Mouse (Mus musculus): ENCODE data around the gene Ldhd.
A peak's percentile ranks its signal among the peaks of the same experiment; 100 is the strongest.

Ldhd gene

DNA sequence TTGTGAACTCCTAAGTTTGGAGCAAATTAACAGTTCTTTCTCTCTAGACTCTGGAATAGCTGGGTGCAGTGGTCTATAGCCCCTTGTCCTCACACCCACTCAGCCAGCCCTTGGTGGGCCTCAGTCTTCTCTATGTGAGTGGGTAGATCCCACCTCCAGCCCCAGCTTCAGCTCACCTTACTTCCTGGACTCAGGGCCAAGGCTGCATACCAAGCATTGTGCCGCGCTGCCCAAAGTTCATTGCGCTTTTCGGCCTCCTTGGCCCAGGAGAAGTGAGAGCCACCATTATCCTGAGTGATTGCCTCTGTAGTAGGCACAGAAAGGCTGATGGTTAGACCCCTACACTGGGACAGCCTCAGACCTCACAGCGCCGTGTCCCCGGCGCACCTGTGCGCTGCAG is 2.3 kb downstream of the Ldhd start:
- DNase-seq (ENCODE audit: low read depth, low spot score), result no peak

DNA sequence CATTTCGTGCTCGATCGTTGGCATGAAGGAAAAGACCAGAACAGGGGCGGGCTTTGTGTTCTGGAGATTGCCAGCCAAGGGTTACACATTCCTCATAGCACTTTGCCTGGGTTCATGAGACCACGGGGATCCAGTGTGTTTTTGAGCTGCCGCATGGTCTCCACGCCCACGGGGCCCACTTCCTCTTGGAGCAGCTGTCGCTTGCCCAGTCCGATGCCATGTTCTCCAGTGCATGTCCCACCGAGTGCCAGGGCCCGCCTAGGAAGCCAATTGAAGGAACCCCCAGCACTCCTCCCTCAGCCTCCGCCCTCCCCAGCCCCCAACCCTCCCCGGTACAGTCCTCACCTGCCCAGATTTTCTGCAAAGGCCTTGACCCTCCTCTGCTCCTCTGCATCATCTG is 3.2 kb downstream of the Ldhd start:
- no peak for DNase-seq (ENCODE audit: low read depth, low spot score)

- DNase-seq (ENCODE audit: low read depth, low spot score), result no peak
Measured at GRCm38 (mm10) chr8:111626528-111626820, 3.7 kb downstream of the Ldhd start.

DNA sequence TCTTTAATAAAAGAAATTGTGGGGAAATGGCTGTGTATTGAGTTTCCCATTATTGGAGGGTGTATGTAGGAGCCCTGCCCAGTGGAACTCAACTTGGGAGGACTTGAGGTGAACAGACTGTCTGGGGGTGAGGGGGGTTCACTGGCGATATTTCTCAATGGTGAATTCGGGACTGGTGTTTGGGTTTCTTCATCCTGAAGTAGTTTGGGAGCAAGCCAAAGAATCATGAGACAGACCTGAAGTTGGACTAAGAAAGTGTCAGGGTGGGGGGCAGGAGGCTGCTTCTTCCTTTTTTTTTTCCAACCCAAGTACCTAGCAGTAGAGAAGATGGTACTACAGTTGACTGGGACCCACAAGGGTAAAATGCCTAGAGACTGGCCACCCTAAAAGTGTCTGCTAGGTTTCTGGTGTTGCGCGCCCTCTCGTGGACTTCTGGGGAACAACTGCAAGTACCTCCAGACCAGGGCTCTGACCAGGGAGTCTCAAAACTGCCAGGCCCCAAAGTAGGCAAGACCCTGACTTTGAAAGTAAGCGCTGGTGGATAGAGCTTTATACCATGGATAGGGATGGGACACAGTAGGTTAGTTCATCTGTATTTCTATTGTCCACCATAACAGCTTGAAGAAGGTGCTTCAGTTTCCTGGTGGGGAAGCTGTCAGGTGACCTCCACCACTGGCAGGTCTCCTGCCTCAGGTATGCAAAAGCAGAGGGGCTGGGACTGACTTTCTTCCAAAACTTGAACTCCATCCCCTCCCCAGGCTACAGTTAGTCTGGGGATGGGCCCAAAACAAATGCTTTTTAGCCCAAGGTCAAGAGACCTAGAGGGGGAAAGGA is 4.3 kb downstream of the Ldhd start:
- DNase-seq (ENCODE audit: low read depth, low spot score), result peak; percentile 85

- DNase-seq (ENCODE audit: low read depth, low spot score), result peak; percentile 53
Measured at GRCm38 (mm10) chr8:111624853-111625221, 5.3 kb downstream of the Ldhd start.

DNA sequence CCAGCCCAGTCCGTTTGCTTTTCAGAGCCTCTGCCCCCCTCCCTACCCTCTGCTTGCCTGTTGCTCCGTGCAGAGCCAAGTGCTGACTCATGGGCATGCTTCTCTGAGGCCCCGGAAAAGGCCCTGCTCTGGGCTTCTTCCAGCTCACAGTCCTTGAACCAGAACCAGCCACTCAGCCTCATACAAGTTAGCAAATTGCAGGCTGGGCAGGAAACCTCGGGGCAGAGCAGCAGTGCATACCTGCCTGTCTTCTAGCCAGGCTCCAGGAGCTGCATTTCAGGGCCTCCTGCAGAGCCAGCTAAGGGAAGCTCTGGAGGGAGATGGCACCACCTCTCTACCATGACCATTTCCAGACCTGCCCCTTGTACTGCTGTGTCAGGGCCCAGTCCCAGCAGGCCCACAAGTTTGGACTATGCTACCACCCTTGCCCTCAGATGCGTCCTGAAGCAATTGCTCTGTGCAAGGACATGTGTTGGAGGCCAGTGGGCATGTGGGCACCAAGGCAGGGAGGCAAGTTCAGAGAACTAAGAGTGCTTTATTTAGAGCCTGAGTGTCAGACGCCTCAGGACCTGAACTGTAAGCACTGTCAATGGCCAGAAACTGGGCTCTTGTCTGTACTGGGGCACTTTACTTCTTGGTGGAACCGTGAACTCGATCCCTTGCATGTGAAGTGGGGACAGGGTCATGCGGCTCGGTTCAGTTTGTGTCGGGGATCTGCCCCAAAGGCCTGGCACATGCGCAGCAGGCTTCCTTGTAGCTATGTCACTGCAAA is 5.9 kb downstream of the Ldhd start:
- peak; percentile 35 for DNase-seq (ENCODE audit: low read depth, low spot score)

GRCm38 (mm10) chr8:111622553-111622952 is 7.6 kb downstream of the Ldhd start:
- DNase-seq (ENCODE audit: low read depth, low spot score), result no peak

- no peak for DNase-seq (ENCODE audit: low read depth, low spot score)
Measured at GRCm38 (mm10) chr8:111622104-111622503, 8.1 kb downstream of the Ldhd start.

DNA sequence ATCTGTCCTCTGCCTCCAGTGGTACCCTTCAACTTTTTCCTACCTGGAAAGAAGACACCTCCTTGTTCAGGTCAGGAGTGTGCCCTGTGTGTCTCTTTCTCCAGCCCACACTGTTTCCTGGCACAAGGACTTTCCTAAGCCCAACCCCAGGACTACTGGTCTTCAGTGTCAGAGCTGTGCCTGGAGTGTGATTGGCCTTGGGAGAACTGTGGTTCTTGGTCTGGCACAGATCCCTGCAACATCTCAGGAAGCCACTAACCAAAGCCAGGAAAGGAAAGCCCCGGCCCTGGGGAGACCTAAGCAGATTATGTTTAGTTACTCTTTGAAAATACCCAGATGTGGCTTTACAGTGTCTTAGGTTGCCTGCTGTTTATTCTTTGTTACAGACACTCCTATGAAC is 10.2 kb downstream of the Ldhd start:
- no peak for DNase-seq (ENCODE audit: low read depth, low spot score)

- no peak for DNase-seq (ENCODE audit: low read depth, low spot score)
Measured at GRCm38 (mm10) chr8:111618273-111618672, 11.9 kb downstream of the Ldhd start.

GRCm38 (mm10) chr8:111617812-111618211 is 12.4 kb downstream of the Ldhd start:
- no peak for DNase-seq (ENCODE audit: low read depth, low spot score)

DNA sequence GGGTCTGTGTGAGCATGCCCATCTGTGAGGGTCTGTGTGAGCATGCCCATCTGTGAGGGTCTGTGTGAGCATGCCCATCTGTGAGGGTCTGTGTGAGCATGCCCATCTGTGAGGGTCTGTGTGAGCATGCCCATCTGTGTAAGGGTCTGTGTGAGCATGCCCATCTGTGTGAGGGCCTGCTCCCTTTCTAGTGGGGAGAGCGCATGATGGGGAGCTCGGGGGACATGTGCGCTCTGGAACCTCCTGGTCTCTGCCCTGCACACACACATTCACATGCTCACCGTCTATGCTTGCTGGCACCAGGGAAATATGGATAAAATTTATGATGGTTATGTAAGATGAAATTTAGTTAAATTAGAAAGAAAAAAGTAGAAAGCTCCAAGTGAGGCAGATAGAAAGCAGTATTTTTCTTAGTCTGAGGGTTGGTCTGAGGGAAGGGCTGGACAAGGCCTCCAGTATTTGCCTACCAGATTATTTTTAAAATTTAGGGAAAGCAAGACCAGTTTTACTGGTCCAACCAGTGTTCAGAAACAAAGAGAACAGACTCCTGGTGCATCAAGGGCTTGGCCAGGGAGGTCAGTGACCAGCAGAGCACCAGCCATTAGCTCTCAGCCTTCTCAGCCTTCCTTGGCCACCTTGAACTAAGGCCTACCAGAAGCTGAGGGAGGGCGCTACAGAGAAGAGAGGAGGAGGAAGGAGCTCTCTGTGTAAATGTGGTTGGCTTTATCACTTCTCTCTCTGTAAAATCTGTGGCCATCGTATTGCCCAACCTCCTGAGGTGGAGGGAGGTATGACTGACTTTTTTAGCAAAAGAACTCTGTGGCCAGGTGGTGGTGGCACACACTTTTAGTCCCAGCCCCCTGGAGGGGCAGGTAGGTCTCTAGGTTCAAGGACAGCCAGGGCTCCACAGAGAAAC is 15.1 kb downstream of the Ldhd start:
- DNase-seq (ENCODE audit: low read depth, low spot score), result no peak

DNA sequence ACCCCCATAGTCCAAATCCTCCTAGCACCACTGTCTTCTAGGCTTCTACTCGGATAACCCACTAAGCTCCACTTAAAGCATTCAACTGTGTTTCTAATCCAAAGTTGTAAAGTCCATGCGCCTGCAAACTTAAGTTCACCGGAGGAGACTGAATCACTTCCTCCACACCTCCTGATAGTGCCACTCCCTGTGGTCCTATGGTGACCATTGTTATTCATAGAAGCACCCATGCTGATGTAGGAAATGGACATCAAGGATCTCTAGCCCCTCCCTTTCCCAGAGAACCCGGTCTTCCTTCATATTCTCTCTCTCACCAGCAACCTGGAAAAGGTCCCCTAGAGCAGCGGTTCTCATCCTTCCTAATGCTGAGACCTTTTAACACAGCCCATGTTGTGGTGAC is 17.0 kb downstream of the Ldhd start:
- no peak for DNase-seq (ENCODE audit: low read depth, low spot score)

- no peak for DNase-seq (ENCODE audit: low read depth, low spot score)
Measured at GRCm38 (mm10) chr8:111607414-111607813, 22.8 kb downstream of the Ldhd start.

DNA sequence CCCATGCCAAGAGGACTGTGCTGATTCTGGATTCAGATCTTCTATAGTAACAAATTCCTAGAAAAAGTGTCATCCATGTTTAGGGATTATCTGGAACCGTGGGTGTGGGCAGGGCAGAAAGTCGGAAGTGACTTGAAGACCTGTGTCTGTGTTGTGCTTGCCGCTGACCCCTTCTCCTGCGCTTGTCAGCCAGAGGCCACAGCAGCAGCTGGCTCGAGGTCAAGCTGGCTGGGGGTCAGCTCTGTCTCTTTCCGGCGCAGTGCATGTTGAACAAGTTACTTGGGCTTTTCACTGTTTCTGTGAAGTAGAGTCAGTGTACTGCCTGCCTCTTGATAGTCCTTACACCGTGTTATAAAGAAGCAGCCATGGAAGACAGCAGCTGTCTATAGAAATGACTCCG is 23.2 kb downstream of the Ldhd start:
- DNase-seq (ENCODE audit: low read depth, low spot score), result no peak

GRCm38 (mm10) chr8:111604986-111605385 is 25.2 kb downstream of the Ldhd start:
- DNase-seq (ENCODE audit: low read depth, low spot score), result no peak

- no peak for DNase-seq (ENCODE audit: low read depth, low spot score)
Measured at GRCm38 (mm10) chr8:111602050-111602449, 28.1 kb downstream of the Ldhd start.

DNA sequence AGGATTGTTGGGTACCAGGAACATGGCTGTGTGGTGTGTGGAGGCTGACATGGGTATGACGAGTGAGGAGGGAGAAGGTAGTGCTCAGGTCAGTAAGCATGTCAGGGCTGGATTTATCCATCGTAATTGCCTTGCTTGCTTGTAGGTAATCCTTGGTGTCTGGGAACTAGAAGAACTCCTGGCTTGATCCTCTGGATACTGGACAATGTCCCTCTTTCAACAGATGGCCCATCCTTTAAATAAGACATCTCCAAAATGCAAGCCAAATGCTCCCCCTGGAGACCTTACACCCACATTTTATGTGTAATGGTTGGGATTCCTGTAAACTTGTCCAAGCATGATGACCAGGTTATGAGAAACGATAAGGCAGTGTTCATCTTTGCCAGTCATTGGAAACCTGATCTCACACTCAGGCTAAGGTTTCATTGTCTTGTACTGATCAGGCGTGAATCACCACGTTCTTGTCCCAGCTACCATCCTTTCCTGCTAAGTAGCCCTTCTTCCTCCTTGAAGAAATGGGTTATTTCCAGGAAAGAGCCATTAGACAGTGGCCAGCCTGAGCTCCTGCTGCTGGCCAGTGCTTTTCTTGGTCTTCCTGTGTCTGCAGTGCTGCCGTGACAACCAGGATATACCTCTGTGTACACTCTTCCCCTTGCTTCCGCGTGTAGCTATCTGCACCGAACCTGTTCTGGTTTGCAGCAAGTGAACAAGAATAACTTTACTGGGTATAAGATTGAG is 30.3 kb downstream of the Ldhd start:
- DNase-seq (ENCODE audit: low read depth, low spot score), result peak; percentile 53

DNA sequence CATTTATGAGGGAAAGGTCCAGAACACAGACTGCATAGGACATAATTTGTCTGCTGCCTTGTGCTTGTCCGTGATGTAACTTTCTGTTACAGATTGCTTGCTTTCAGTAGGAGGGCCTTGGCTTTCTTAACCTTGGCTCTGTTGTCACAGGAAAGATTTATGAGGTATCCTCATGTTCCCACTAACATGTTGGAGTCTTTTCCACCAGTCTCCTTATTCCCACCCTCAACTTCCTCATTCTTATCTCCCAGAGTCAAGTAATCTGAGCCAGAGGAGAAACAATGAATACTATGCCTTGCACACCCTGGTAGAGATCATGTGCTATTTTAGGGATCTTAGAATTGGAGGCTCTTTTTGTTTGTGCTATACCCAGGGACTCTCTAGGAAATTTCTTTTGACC is 32.9 kb downstream of the Ldhd start:
- DNase-seq (ENCODE audit: low read depth, low spot score), result no peak

GRCm38 (mm10) chr8:111596485-111596821 is 33.7 kb downstream of the Ldhd start:
- DNase-seq (ENCODE audit: low read depth, low spot score), result no peak

GRCm38 (mm10) chr8:111595712-111596484 is 34.3 kb downstream of the Ldhd start:
- peak; percentile 94 for DNase-seq (ENCODE audit: low read depth, low spot score)
